Mouse (Mus musculus): ENCODE data around the gene Syndig1l. TPM values are rescaled to one million over a fixed set of nuclear protein-coding genes. Genes with fewer than 3 reads are reported as not detected.

The Syndig1l gene
- polyA plus RNA-seq, 1 experiment from 2014 or later = 0.60 TPM

DNA sequence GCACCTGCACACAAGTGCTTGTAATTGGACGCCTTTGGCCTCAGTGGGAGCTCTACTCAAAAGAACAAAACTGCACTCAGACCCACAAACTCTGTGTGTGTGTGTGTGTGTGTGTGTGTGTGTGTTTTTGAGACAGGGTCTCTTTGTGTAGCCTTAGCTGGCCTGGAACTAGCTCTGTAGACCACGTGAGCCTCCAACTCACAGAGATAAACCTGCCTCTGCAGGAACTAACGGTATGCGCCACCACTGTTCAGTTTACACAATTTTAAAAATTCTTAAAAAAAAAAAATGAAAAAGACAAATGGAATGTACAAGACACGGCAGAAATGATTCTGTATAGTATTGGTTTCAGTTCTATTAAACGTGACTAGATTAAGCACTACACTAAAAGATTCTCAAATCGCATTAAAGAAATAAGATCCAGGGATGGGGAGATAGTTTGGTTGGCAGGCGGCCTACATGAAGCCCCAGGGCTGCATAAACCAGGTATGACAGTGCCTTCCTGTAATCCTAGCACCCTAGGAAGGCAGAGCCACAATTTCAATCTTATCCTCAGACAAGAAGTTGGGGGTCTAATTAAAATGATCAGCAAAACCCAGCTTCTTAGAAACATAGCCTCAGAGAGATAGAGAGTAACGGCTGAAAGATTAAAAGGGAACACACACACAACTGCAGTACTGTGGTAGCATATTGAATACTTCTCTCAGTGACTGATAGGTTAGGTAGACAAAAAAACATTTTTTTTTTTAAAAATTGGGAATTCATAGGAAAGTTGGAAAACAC lies 20.0 kb upstream of the Syndig1l start:
- 87% methylated on average over 9 of the region's 9 CpGs for whole genome bisulfite sequencing
- H3K27ac ChIP-seq (ENCODE audit: low read depth, low read length) = no peak overlapping the region
- no peak for DNase-seq (ENCODE audit: low spot score)

DNA sequence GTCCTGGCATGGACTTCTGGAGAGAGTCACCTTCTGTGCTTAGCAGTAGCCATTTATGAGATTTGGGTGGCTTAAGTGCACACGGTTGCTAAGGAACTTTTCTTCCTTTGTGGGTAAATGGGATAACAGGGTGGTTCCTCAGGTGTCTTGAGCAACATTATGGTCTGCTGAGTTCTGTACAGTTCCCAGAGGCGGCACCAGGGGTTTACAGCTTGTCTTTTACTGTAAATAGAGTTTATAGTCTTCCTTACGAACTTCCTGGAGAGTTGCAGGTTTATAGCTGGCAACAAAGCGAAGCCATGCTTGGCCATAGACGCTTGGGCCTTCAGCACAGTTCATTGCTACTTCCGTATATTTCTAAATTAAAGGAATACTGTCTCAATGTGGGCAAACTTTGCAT lies 15.9 kb upstream of the Syndig1l start:
- DNase-seq (ENCODE audit: low spot score) (no peak), ATAC-seq (ENCODE audit: low FRiP score) (no peak)
- WGBS = 90% methylated on average over 6 of the region's 6 CpGs

More for the DNA sequence above, 20.0 kb upstream of the Syndig1l start:
- H3K4me2 ChIP-seq (replicated peaks; ENCODE audit: low read depth, low read length) = no peak overlapping the region
- no peak overlapping the region for H3K4me3 ChIP-seq (ENCODE audit: low read depth, low read length)
- H3K9ac ChIP-seq (ENCODE audit: low read depth, low read length) = no peak overlapping the region
- H3K4me1 ChIP-seq (replicated peaks; ENCODE audit: control insufficient read depth, insufficient read depth, low read length) = no peaks in the 10 kb centered on the region
- H3K9me3 ChIP-seq (ENCODE audit: control insufficient read depth, low read length) = no peaks in the 10 kb centered on the region
- no peaks in the 10 kb centered on the region for H3K36me3 ChIP-seq (ENCODE audit: control insufficient read depth, insufficient read depth, low read length)
- ATAC-seq (ENCODE audit: low FRiP score) = no peak
- no peaks in the 10 kb centered on the region for H3K27me3 ChIP-seq (ENCODE audit: control insufficient read depth, insufficient read depth, low read length)

DNA sequence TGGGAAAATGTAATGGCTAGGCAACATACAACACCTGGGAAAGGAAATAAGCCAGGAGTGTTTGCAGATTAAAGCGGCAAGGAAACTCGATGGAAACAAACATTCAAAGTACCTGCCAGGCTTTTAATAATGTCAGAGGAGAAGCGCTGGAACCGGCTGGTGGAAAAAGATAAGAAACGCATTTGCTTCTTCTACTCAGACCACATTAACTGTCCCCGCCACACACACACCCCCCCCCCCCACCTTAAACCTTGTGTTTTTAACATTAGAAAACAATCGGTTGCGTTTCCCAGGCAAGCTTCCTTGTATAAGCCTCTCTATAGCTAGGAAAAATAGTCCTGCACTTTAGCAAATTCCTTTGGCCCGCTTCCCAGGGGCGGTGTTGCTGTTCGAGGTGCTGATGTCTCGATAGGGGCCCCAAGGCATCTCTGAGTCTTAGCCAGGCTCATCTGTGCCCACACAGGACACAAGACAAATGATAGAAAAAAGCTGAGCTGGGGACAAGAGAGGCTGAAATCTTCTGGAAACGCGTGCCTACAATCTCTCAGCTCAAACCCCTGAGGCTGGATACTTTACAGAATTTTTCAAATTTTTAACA lies 11.3 kb upstream of the Syndig1l start:
- Histone ChIP-seq H3K4me1 (replicated peaks; ENCODE audit: control insufficient read depth, insufficient read depth, low read length) (no peaks in the 10 kb centered on the region; the same call in 1 of the 2 replicates), H3K4me2 (replicated peaks; ENCODE audit: low read depth, low read length) (no peak overlapping the region), H3K4me3 (ENCODE audit: low read depth, low read length) (no peak overlapping the region), H3K9me3 (ENCODE audit: control insufficient read depth, low read length) (no peaks in the 10 kb centered on the region), H3K36me3 (ENCODE audit: control insufficient read depth, insufficient read depth, low read length) (no peaks in the 10 kb centered on the region), H3K9ac (ENCODE audit: low read depth, low read length) (no peak overlapping the region), H3K27me3 (ENCODE audit: control insufficient read depth, insufficient read depth, low read length) (no peaks in the 10 kb centered on the region), H3K27ac (ENCODE audit: low read depth, low read length) (no peak overlapping the region)
- WGBS = 39% methylated on average over 14 of the region's 14 CpGs
- DNase-seq (ENCODE audit: low spot score) (no peak), ATAC-seq (ENCODE audit: low FRiP score) (no peak)

More for the DNA sequence above, 15.9 kb upstream of the Syndig1l start:
- H3K27ac ChIP-seq (ENCODE audit: low read depth, low read length) = no peak overlapping the region
- no peaks in the 10 kb centered on the region for H3K27me3 ChIP-seq (ENCODE audit: control insufficient read depth, insufficient read depth, low read length)
- H3K4me1 ChIP-seq (replicated peaks; ENCODE audit: control insufficient read depth, insufficient read depth, low read length) = no peaks in the 10 kb centered on the region
- no peaks in the 10 kb centered on the region for H3K9me3 ChIP-seq (ENCODE audit: control insufficient read depth, low read length)
- H3K4me3 ChIP-seq (ENCODE audit: low read depth, low read length) = no peak overlapping the region
- no peaks in the 10 kb centered on the region for H3K36me3 ChIP-seq (ENCODE audit: control insufficient read depth, insufficient read depth, low read length)
- H3K4me2 ChIP-seq (replicated peaks; ENCODE audit: low read depth, low read length) = no peak overlapping the region
- no peak overlapping the region for H3K9ac ChIP-seq (ENCODE audit: low read depth, low read length)

DNA sequence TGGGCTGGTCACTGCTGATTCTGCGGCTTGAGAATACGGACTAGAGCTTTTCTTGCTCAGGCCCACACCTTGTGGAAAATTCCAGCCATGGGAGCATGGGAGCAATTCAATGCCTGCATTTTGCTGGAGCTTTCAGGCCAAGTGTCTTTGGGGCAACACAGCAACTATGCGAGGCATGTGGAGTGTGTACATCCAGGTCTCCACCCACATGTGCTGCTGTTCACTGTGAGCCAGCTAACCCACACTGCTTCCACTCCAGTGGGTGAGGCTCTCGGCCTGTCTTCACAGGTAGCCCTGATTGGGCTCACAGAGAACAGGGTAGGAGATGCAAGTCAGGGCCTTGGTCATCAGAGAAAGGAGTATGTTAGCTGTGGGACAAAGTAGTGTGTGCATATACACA lies 9.2 kb upstream of the Syndig1l start:
- H3K27me3 ChIP-seq (ENCODE audit: control insufficient read depth, insufficient read depth, low read length) = no peaks in the 10 kb centered on the region
- H3K4me3 ChIP-seq (ENCODE audit: low read depth, low read length) = no peak overlapping the region
- H3K4me1 ChIP-seq (replicated peaks; ENCODE audit: control insufficient read depth, insufficient read depth, low read length) = no peaks in the 10 kb centered on the region; the same call in 1 of the 2 replicates
- ATAC-seq (ENCODE audit: low FRiP score) = no peak
- no peak overlapping the region for H3K27ac ChIP-seq (ENCODE audit: low read depth, low read length)
- H3K36me3 ChIP-seq (ENCODE audit: control insufficient read depth, insufficient read depth, low read length) = no peaks in the 10 kb centered on the region
- no peak for DNase-seq (ENCODE audit: low spot score)
- no peak overlapping the region for H3K4me2 ChIP-seq (replicated peaks; ENCODE audit: low read depth, low read length)
- no peak overlapping the region for H3K9ac ChIP-seq (ENCODE audit: low read depth, low read length)
- WGBS = 92% methylated on average over 4 of the region's 4 CpGs
- no peaks in the 10 kb centered on the region for H3K9me3 ChIP-seq (ENCODE audit: control insufficient read depth, low read length)

DNA sequence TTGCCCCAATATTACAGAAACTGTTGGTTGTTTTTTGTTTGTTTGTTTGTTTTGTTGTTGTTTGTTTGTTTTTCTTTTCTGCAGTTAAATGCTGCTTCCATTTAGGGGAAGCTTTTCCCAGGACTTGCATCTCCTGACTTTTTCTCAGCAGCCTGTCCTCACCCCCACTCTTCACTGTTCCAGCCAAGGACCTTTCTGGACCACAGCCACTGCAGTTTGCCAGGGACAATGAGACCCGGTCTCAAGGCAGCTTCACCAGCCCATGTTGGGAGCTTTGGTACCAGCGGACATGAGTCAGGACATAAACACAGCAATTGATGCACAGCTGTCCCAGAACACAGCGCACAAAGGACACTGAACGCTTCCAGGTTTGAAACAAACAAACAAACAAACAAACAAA lies 8.3 kb upstream of the Syndig1l start:
- Histone ChIP-seq H3K4me1 (replicated peaks; ENCODE audit: control insufficient read depth, insufficient read depth, low read length) (no peaks in the 10 kb centered on the region; the same call in 1 of the 2 replicates), H3K27me3 (ENCODE audit: control insufficient read depth, insufficient read depth, low read length) (peaks cover 3% of the 10 kb centered on the region), H3K9me3 (ENCODE audit: control insufficient read depth, low read length) (no peaks in the 10 kb centered on the region), H3K4me3 (ENCODE audit: low read depth, low read length) (no peak overlapping the region), H3K27ac (ENCODE audit: low read depth, low read length) (no peak overlapping the region), H3K36me3 (ENCODE audit: control insufficient read depth, insufficient read depth, low read length) (no peaks in the 10 kb centered on the region), H3K4me2 (replicated peaks; ENCODE audit: low read depth, low read length) (no peak overlapping the region), H3K9ac (ENCODE audit: low read depth, low read length) (no peak overlapping the region)
- DNase-seq (ENCODE audit: low spot score) (no peak), ATAC-seq (ENCODE audit: low FRiP score) (no peak)
- WGBS = 75% methylated on average over 4 of the region's 4 CpGs

DNA sequence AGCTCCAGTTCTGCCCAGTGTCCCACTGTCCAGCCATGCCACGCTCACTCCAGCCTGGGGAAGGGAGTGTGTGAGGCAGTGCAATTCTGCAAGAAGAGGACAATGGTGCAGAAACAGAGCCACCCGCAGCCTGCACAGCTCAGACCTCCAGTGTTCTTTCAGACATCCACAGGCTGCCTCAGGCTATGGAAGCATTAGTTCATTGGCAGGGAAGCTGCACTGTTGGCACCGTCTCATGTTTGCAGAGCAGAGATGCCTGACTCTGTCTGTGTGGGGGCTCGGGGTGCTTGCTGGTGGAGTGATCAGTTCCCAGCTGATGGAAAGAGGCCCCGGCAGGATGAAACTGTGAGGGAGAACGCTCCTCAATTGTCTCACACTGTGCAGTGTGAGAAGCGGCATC lies 4.0 kb upstream of the Syndig1l start:
- no peak overlapping the region for H3K4me2 ChIP-seq (replicated peaks; ENCODE audit: low read depth, low read length)
- DNase-seq (ENCODE audit: low spot score) (no peak), ATAC-seq (ENCODE audit: low FRiP score) (no peak)
- peaks cover 17% of the 10 kb centered on the region for H3K27me3 ChIP-seq (ENCODE audit: control insufficient read depth, insufficient read depth, low read length)
- 68% methylated on average over 7 of the region's 7 CpGs for WGBS
- H3K9me3 ChIP-seq (ENCODE audit: control insufficient read depth, low read length) = no peaks in the 10 kb centered on the region
- peaks cover 2% of the 10 kb centered on the region; the same call in 1 of the 2 replicates for H3K4me1 ChIP-seq (replicated peaks; ENCODE audit: control insufficient read depth, insufficient read depth, low read length)
- no peaks in the 10 kb centered on the region for H3K36me3 ChIP-seq (ENCODE audit: control insufficient read depth, insufficient read depth, low read length)
- no peak overlapping the region for H3K27ac ChIP-seq (ENCODE audit: low read depth, low read length)
- H3K4me3 ChIP-seq (ENCODE audit: low read depth, low read length) = no peak overlapping the region
- H3K9ac ChIP-seq (ENCODE audit: low read depth, low read length) = no peak overlapping the region

DNA sequence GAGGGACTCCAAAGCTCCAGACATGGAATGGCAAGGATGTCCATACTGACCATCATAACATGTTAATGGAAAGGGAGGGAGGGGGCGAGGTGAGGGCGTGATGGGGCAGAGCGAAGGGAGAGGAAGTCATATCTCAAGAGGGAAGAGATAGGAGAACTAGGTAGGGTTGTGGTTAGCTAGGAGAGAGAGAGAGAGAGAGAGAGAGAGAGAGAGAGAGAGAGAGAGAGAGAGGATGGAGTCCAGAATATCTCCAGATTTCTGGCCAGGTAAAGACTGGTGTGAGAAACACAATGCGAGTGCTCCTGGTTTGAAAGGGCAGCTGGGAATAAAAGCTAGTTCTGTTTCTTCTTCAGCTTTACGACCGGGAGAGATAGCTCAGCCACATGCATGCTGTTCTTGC lies 6.5 kb downstream of the Syndig1l start:
- Histone ChIP-seq H3K4me2 (replicated peaks; ENCODE audit: low read depth, low read length) (no peak overlapping the region), H3K36me3 (ENCODE audit: control insufficient read depth, insufficient read depth, low read length) (no peaks in the 10 kb centered on the region), H3K4me3 (ENCODE audit: low read depth, low read length) (no peak overlapping the region), H3K9ac (ENCODE audit: low read depth, low read length) (no peak overlapping the region), H3K9me3 (ENCODE audit: control insufficient read depth, low read length) (no peaks in the 10 kb centered on the region), H3K27ac (ENCODE audit: low read depth, low read length) (no peak overlapping the region), H3K4me1 (replicated peaks; ENCODE audit: control insufficient read depth, insufficient read depth, low read length) (no peaks in the 10 kb centered on the region), H3K27me3 (ENCODE audit: control insufficient read depth, insufficient read depth, low read length) (peaks cover 1% of the 10 kb centered on the region; the same call in 1 of the 2 replicates)
- WGBS = 89% methylated on average over 6 of the region's 6 CpGs
- DNase-seq (ENCODE audit: low spot score) (no peak), ATAC-seq (ENCODE audit: low FRiP score) (no peak)

DNA sequence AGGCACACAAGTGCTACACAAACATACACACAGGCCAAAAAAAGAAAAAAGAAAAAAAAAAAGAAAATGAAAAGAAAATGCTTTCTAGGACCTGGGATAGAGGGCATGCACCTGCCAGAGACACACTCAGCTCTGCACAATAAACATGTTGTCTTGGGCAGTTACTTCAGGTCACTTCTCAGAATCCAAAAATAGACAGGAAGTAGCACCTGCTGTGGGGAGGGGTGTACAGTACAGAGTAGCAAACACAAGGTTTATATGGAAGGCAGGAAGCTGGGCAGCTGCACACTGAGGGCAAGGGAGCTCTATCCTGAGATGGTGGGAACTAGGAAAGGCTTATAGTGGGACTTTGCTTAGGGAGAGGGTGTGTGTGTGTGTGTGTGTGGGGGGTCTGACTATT lies 7.3 kb downstream of the Syndig1l start:
- Histone ChIP-seq H3K36me3 (ENCODE audit: control insufficient read depth, insufficient read depth, low read length) (no peaks in the 10 kb centered on the region), H3K4me1 (replicated peaks; ENCODE audit: control insufficient read depth, insufficient read depth, low read length) (no peaks in the 10 kb centered on the region), H3K9me3 (ENCODE audit: control insufficient read depth, low read length) (no peaks in the 10 kb centered on the region), H3K27ac (ENCODE audit: low read depth, low read length) (no peak overlapping the region), H3K27me3 (ENCODE audit: control insufficient read depth, insufficient read depth, low read length) (no peaks in the 10 kb centered on the region), H3K4me2 (replicated peaks; ENCODE audit: low read depth, low read length) (no peak overlapping the region), H3K9ac (ENCODE audit: low read depth, low read length) (no peak overlapping the region), H3K4me3 (ENCODE audit: low read depth, low read length) (no peak overlapping the region)
- ATAC-seq (ENCODE audit: low FRiP score) (no peak), DNase-seq (ENCODE audit: low spot score) (no peak)

DNA sequence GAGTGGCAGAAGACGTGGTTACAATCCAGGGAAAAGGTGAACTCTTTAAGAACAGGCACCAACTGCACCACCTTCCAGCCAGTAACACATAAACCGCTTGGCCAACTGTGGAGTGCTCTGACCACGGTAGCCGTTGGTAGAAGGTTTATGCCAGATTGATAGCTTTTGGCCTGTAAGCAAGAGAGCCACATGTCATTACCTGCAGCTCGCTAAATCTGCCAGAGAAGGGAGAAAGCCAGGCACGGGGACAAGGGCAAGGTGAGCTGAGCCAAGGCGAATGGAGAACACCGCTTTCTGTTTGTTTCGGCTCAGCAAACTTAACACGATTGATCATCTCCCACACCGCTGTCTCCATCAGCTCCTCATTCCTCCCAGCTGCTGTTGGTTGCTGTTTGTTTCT lies 9.6 kb downstream of the Syndig1l start:
- no peak overlapping the region for H3K27ac ChIP-seq (ENCODE audit: low read depth, low read length)
- no peaks in the 10 kb centered on the region for H3K4me1 ChIP-seq (replicated peaks; ENCODE audit: control insufficient read depth, insufficient read depth, low read length)
- no peak overlapping the region for H3K4me3 ChIP-seq (ENCODE audit: low read depth, low read length)
- ATAC-seq (ENCODE audit: low FRiP score) (no peak), DNase-seq (ENCODE audit: low spot score) (no peak)
- H3K27me3 ChIP-seq (ENCODE audit: control insufficient read depth, insufficient read depth, low read length) = no peaks in the 10 kb centered on the region
- no peak overlapping the region for H3K9ac ChIP-seq (ENCODE audit: low read depth, low read length)
- no peaks in the 10 kb centered on the region for H3K36me3 ChIP-seq (ENCODE audit: control insufficient read depth, insufficient read depth, low read length)
- WGBS = 88% methylated on average over 11 of the region's 11 CpGs
- H3K9me3 ChIP-seq (ENCODE audit: control insufficient read depth, low read length) = no peaks in the 10 kb centered on the region
- no peak overlapping the region for H3K4me2 ChIP-seq (replicated peaks; ENCODE audit: low read depth, low read length)

Measured in hindbrain, embryonic 11.5 days (tissue).